Mouse (Mus musculus) embryonic facial prominence, embryonic 13.5 days (tissue): Measurements from ENCODE around the gene Elovl2. TPM values are rescaled to one million over a fixed set of nuclear protein-coding genes. Genes with fewer than 3 reads are reported as not detected.

Source experiments
- polyA plus RNA-seq: library from polyadenylated mRNA; unstranded; fragments of >200 nt; fragmentation: Nextera tagmentation; extraction: Ambion mirVana; gene quantifications from 2 replicates; pipeline ENCODE4 v1.2.1, GENCODE M21; 2015

Elovl2 gene
- polyA plus RNA-seq, 1 experiment from 2014 or later = 9.0 TPM

Other genes starting within 250 kb of the Elovl2 start
- 56.3 and 56.6 TPM in 2 replicates for gene Pak1ip1, start 219.4 kb downstream of the Elovl2 start, polyA plus RNA-seq
- 201 and 204 TPM in 2 replicates for gene Tmem14c, start 204.1 kb downstream of the Elovl2 start, polyA plus RNA-seq
- 0.66 and 0.91 TPM in 2 replicates for gene Mak, start 140.7 kb downstream of the Elovl2 start, polyA plus RNA-seq
- gene Gcm2, start 109.4 kb downstream of the Elovl2 start, polyA plus RNA-seq = not detected in 2 replicates
- 0.11 TPM in 1 of 2 replicates, not detected in the other for gene Sycp2l, start 106.1 kb downstream of the Elovl2 start, polyA plus RNA-seq
- 16.0 and 17.1 TPM in 2 replicates for gene Smim13, start 29.4 kb upstream of the Elovl2 start, polyA plus RNA-seq
- gene Gm17364, start 53.6 kb upstream of the Elovl2 start, polyA plus RNA-seq = not detected in 2 replicates